Mouse (Mus musculus) naive thymus-derived CD4-positive, alpha-beta T cell, adult 5 months (primary cell): Measurements from ENCODE around the gene Klc4. TPM values are rescaled to one million over a fixed set of nuclear protein-coding genes. Genes with fewer than 3 reads are reported as not detected.

Experiments
- polyA plus RNA-seq: library from polyadenylated mRNA; unstranded; fragments of 100-300 nt; shearing (Covaris generic); gene quantifications from one replicate; pipeline ENCODE4 v1.2.1, GENCODE M21; 2017

The Klc4 gene
- 21.3 TPM for polyA plus RNA-seq

GRCm38 (mm10) chr17:46645561-46646321, at the start of gene Klc4, which contains the start of gene Mrpl2:
TSS of gene Klc4 (minus strand) at chr17:46646022.
TSS of gene Mrpl2 (plus strand) at chr17:46646229.

GRCm38 (mm10) chr17:46680760-46681373, 35.0 kb upstream of the Klc4 start, which contains the start of gene Klhdc3:
TSS of gene Klhdc3 (minus strand) at chr17:46680914.

DNA sequence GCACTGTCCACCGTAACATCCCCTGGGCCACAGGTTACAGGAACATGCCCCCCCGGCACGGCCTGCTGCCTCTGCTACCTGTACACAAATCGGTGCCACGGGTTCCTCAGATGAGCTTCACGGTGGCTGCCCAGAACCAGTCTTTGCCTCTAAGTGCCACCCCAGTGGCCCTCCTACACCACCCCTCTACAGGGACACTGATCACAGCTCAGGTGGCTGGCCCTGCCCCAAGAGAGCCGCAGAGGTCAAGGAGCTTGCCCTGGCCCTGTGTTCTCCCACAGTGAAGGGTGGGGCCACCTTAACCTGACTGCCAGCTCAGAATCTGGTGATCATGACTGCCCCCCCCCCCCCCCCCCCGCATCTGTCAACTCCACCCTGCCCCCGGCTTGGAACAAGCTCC, 32.6 kb upstream of the Klc4 start, which contains the start of gene Mea1:
Gene Mea1, plus strand, starts transcription at position 378 of the 400 bp plus-strand sequence.

DNA sequence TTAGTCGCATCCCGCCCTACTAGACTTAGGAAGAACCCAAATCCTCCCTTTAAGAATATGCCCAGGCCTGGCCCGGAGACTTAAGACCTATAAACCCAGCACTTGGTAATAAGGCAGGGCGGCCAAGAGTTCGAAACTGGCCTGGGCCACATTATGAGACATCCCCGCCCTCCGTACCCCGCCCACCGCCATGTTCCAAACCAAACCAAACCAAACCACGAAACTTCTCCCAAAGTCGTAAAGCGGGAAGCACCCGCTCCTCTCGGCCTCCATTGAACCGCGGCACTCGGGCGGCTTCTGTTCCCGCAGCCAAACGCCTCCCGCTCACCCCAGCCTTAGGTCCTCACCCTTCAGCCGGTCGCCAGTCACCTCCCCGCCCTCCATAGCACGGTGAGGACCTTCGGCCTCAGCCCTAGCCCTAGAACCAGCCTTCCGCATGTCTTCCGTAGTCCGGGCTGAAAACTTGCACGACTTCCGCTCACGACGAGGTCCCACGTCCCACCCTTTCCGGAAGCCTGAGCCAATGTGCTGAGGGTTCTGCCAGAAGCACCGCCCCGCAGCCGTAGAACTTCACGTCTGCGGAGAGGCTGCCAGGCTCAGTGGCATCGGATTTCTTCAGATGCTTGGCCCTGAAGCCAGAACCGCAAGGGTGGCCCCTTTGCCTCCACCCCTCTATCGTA, 28.2 kb upstream of the Klc4 start, which contains the start of gene Rrp36:
Gene Rrp36, minus strand, starts transcription at position 503 of the 680 bp plus-strand sequence.

DNA sequence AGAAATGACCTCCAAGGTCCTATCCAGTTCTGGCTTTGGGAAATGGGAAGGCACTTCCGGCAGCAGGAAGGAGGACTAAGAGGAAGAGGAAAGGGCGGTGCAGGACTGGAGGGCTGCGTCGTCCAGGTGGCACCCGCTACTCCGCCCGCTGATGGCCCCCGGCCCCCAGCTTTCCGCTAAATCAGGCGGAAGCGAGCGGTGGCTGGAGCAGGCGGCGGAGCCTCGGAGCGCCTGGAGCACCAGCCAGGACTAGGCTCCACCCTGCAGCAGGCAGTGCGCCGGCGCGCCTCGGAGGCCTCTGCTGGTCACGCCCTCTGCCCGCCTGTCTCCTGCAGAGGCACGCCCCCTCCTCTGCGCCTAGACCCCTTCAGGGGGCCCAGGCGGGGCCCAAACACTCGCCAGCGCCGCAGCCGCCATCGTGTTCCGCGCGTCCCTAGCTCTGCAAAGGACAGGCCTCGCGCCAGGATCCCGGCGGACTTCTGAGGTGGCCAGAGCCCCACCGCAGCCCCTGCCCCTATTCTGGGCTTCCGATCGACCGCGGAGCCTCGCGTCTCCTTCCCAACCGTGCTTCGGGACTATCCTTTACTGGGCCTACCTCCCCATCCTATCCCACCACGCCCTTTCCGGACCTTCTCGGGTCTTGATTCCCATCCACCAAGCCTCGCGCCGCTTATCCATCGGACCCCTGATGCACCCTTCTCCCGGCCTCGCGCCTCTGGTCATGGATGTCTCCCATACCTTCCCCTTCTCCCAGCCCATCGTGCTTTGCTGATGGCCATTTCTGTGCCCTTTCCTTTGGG, 4.6 kb upstream of the Klc4 start, which contains the start of gene Cul7:
Gene Cul7, plus strand, starts transcription at position 106 of the 800 bp plus-strand sequence.

DNA sequence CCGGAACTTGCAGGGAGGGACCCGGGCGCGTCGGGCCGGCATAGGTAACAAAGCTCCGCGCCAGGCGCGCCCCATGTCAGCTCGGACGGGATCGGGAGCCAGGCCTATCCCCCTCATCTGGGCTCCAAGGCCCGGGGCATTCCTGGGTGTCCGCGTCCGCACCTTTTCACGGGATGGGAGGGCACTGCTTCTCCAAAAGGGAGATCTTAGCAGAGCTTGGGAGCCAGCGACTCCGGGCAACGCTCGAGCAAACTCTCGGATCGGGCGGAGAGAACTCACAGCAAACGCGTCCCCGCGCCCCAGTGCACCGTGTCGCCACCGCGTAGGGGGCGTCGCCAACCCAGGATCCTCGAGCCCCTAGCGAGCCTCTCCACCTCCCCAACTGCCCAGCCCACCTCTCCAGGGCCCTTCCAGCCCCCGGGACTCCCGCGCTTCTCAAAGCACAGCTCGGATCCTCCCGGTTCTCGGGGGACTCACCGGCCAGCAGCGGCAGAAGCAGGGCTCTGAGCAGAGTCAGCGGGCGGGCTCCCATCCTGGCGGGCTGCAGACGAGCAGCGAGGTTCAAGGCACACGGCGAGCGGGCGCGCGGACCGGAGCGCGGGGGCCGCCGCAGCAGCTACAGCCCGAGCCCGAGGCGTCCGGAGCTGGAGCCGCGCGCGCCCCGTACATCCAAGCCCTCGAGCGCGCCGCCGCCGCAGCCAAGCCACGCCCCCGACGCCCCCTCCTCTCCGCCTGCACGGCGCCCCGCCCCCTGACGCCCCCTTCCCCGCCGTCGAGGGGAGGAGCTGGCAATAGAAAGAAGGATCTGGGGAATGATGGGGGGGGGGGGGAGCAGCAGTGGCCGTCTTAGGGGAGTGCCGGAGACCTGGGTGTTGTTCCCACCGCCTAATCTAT, 16.8 kb downstream of the Klc4 start, which contains the start of gene Ptk7:
Gene Ptk7, minus strand, starts transcription at position 714 of the 894 bp plus-strand sequence.

Other genes with a start within 250 kb of the Klc4 start
- not detected for gene Crip3, start 217.1 kb downstream of the Klc4 start, polyA plus RNA-seq
- not detected for gene Slc22a7, start 207.6 kb downstream of the Klc4 start, polyA plus RNA-seq
- gene Ttbk1, start 158.3 kb downstream of the Klc4 start, polyA plus RNA-seq = not detected
- gene Dnph1, start 149.3 kb downstream of the Klc4 start, polyA plus RNA-seq = not detected
- gene Cul9, start 99.6 kb downstream of the Klc4 start, polyA plus RNA-seq = 9.0 TPM
- 33.1 TPM for gene Srf, start 89.8 kb downstream of the Klc4 start, polyA plus RNA-seq
- gene Ptk7, start 16.5 kb downstream of the Klc4 start, polyA plus RNA-seq = not detected
- 44.7 TPM for gene Mrpl2, start 207 bp upstream of the Klc4 start, polyA plus RNA-seq
- 4.3 TPM for gene Cul7, start 4.3 kb upstream of the Klc4 start, polyA plus RNA-seq
- gene Rrp36, start 28.3 kb upstream of the Klc4 start, polyA plus RNA-seq = 39.7 TPM
- 64.7 TPM for gene Mea1, start 32.8 kb upstream of the Klc4 start, polyA plus RNA-seq
- gene Klhdc3, start 34.9 kb upstream of the Klc4 start, polyA plus RNA-seq = 105 TPM
- 65.1 TPM for gene Ppp2r5d, start 59.1 kb upstream of the Klc4 start, polyA plus RNA-seq
- 33.2 TPM for gene Pex6, start 65.4 kb upstream of the Klc4 start, polyA plus RNA-seq
- 0.66 TPM for gene Gnmt, start 83.1 kb upstream of the Klc4 start, polyA plus RNA-seq
- gene Cnpy3, start 106.2 kb upstream of the Klc4 start, polyA plus RNA-seq = 44.5 TPM
- not detected for gene Ptcra, start 117.7 kb upstream of the Klc4 start, polyA plus RNA-seq
- 30.2 TPM for gene 2310039H08Rik, start 126.6 kb upstream of the Klc4 start, polyA plus RNA-seq
- gene Rpl7l1, start 136.7 kb upstream of the Klc4 start, polyA plus RNA-seq = 69.8 TPM
- gene Bicral, start 212.5 kb upstream of the Klc4 start, polyA plus RNA-seq = 24.5 TPM
- gene Tbcc, start 244.7 kb upstream of the Klc4 start, polyA plus RNA-seq = 30.5 TPM